ENCODE assay signal across 13 mouse cellular contexts in the genomic region with DNA sequence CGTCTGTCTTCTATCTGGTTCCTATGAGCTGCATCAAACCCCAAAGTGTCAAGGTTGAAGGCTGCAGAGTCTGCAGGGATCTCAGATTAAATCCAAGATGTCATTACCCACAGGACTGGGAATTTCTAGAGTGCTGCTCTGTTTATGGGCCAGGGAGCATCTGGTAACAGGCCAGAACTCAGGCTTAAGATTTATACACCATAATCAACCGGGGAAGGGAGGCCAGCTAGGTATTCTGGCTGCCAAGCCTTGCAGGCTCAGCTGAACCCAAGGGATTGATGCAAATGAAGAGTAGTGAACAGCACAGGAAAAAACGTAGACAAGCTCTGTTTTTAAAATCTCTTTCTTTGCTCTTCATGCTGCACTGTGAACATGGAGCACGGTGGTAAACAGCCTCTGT. TPM values are rescaled to one million over a fixed set of nuclear protein-coding genes. Genes with fewer than 3 reads are reported as not detected.
A peak's percentile ranks its signal among the peaks of the same experiment; 100 is the strongest.
DNase-seq lines count a peak whose midpoint lies in the region; ATAC-seq and TF ChIP-seq lines count a peak whose summit lies in the region.
"Had no signal": no experiment of that assay in that cellular context is flagged by ENCODE, and none has a peak within 500 bp of the region (broad histone marks: within the 10 kb centered on the region; RNA-seq: fewer than 3 reads in every experiment).

No protein-coding gene starts in this region.

- intact Hi-C loops in gastrocnemius, postnatal 14 days (cut with DNase I; ENCODE audit: low total_unique reads), result no loop called here

- H3K9ac ChIP-seq in neural tube, embryonic 13.5 days, result no peak overlapping the region; the same call in 1 of the 2 replicates
- 0 out of 2 replicates have a peak overlapping the region, but pooled peaks have one; percentile 4 for H3K9ac ChIP-seq in limb, embryonic 14.5 days (ENCODE audit: low read depth, low read length, severe bottlenecking)
- H3K9ac ChIP-seq: forebrain, embryonic 13.5 days; neural tube, embryonic 12.5 days had no signal

- WGBS in neural tube, embryonic 13.5 days, result 46% methylated on average over 4 of the region's 4 CpGs
- WGBS in limb, embryonic 14.5 days, result 18% methylated on average over 4 of the region's 4 CpGs

- peaks cover 24% of the 10 kb centered on the region for H3K4me1 ChIP-seq in neural tube, embryonic 13.5 days (replicated peaks)
- H3K4me1 ChIP-seq in limb, embryonic 14.5 days (ENCODE audit: control insufficient read depth, insufficient read depth, low read length), result peaks cover 18% of the 10 kb centered on the region

- no peaks in the 10 kb centered on the region for H3K27me3 ChIP-seq in neural tube, embryonic 13.5 days
- H3K27me3 ChIP-seq in limb, embryonic 14.5 days (ENCODE audit: control insufficient read depth, insufficient read depth, low read length), result no peaks in the 10 kb centered on the region
- H3K27me3 ChIP-seq: forebrain, embryonic 13.5 days; neural tube, embryonic 12.5 days had no signal

- H3K4me2 ChIP-seq in neural tube, embryonic 13.5 days, result no peak overlapping the region
- no peak overlapping the region for H3K4me2 ChIP-seq in limb, embryonic 14.5 days (replicated peaks; ENCODE audit: low read depth, low read length, severe bottlenecking)
- H3K4me2 ChIP-seq: forebrain, embryonic 13.5 days; neural tube, embryonic 12.5 days had no signal

- H3K9me3 ChIP-seq in neural tube, embryonic 13.5 days, result no peaks in the 10 kb centered on the region
- no peaks in the 10 kb centered on the region for H3K9me3 ChIP-seq in limb, embryonic 14.5 days (ENCODE audit: control insufficient read depth, low read length)
- H3K9me3 ChIP-seq: forebrain, embryonic 13.5 days; neural tube, embryonic 12.5 days had no signal

- H3K27ac ChIP-seq in neural tube, embryonic 13.5 days (replicated peaks), result peak overlapping the region; percentile 78
- peak overlapping the region; percentile 58 for H3K27ac ChIP-seq in limb, embryonic 14.5 days (replicated peaks; ENCODE audit: low read depth, low read length)
- H3K27ac ChIP-seq: forebrain, embryonic 13.5 days; neural tube, embryonic 12.5 days had no signal

- no peak for TF ChIP-seq POLR2A in limb, embryonic 14.5 days (IDR thresholded peaks at IDR 0.05; ENCODE audit: borderline replicate concordance, extremely low read depth, insufficient read depth, insufficient read length)

- DNase-seq in cerebellum, postnatal 10 days, result peak; percentile 48 to 64
- DNase-seq in cerebellum, postnatal 4 days (ENCODE audit: low spot score in 2 of 2), result no peak
- DNase-seq in neural tube, embryonic 10.5 days (ENCODE audit: extremely low spot score, low spot score), result no peak
- DNase-seq in limb, embryonic 14.5 days (ENCODE audit: low spot score), result peak; percentile 68
- DNase-seq in gastrocnemius, postnatal 14 days, result no peak
- DNase-seq in layer of hippocampus, adult 9-10 months (ENCODE audit: low spot score), result no peak
- DNase-seq in embryo, embryonic 9.5 days (ENCODE audit: extremely low spot score), result no peak
- DNase-seq: adrenal gland, adult 2 months; lung, adult 18-20 months had no signal

- peak; percentile 50 for ATAC-seq in neural tube, embryonic 13.5 days (ENCODE audit: low read depth)
- ATAC-seq in limb, embryonic 14.5 days (ENCODE audit: low FRiP score, low read depth), result peak; percentile 74
- ATAC-seq: forebrain, embryonic 13.5 days; intestine, postnatal 0 days had no signal

- no peak overlapping the region for H3K4me3 ChIP-seq in neural tube, embryonic 13.5 days
- no peak overlapping the region for H3K4me3 ChIP-seq in limb, embryonic 14.5 days (replicated peaks; ENCODE audit: low read length)
- H3K4me3 ChIP-seq: forebrain, embryonic 13.5 days; neural tube, embryonic 12.5 days had no signal

- H3K36me3 ChIP-seq in neural tube, embryonic 13.5 days, result peaks cover 47% of the 10 kb centered on the region
- H3K36me3 ChIP-seq in limb, embryonic 14.5 days (ENCODE audit: control insufficient read depth, insufficient read depth, low read length), result peaks cover 9% of the 10 kb centered on the region

RNA-seq across cellular contexts. Expression of a gene that starts 20.2 kb away (rescaled TPM):
- 13.8 and 14.5 TPM in 2 replicates for polyA plus RNA-seq in neural tube, embryonic 13.5 days (2015; fragmentation: Nextera tagmentation; extraction: Ambion mirVana)
- polyA plus RNA-seq in limb, embryonic 14.5 days (2012; rRNA removed), result 6.7 and 7.3 TPM in 2 replicates
- 2.7 and 2.9 TPM in 2 replicates for polyA plus RNA-seq in limb, embryonic 14.5 days (2014; fragmentation: Nextera tagmentation; extraction: Ambion mirVana)
- total RNA-seq in gastrocnemius, postnatal 14 days (2021), result under 1 TPM; 0.58 to 0.94 TPM

Comparison
In these comparisons a context has a peak if more than half of its experiments do, and no peak if none do; other contexts are left out.
1. DNase-seq: peak in cerebellum, postnatal 10 days (2 of 2) and limb, embryonic 14.5 days (single experiment); none in cerebellum, postnatal 4 days (0 of 2), neural tube, embryonic 10.5 days (single experiment), gastrocnemius, postnatal 14 days (single experiment), layer of hippocampus, adult 9-10 months (single experiment) and embryo, embryonic 9.5 days (single experiment).